Mouse (Mus musculus) E14TG2a.4 (cell line): ENCODE measurements at regions not wholly inside any gene's neighbourhood (a gene's known extent, or its start where the extent isn't known, plus 50 kb on each side); places are given as distances from the start of the nearest gene placed in this dataset.
"Not testable (repeated sequence)": the region's sequence is repeated elsewhere in the genome, so short reads cannot be mapped to it uniquely, and the experiment has no call there.

Experiments
- CTCF ChIP-seq: conservative IDR thresholded peaks from 2 replicates; pipeline ENCODE4 v1.5.1; 2014; ENCODE audit warnings: low read length
- POU5F1 ChIP-seq: IDR thresholded peaks from 2 replicates; pipeline ENCODE4 v1.6.1; 2014; ENCODE audit warnings: low read length, borderline replicate concordance

DNA sequence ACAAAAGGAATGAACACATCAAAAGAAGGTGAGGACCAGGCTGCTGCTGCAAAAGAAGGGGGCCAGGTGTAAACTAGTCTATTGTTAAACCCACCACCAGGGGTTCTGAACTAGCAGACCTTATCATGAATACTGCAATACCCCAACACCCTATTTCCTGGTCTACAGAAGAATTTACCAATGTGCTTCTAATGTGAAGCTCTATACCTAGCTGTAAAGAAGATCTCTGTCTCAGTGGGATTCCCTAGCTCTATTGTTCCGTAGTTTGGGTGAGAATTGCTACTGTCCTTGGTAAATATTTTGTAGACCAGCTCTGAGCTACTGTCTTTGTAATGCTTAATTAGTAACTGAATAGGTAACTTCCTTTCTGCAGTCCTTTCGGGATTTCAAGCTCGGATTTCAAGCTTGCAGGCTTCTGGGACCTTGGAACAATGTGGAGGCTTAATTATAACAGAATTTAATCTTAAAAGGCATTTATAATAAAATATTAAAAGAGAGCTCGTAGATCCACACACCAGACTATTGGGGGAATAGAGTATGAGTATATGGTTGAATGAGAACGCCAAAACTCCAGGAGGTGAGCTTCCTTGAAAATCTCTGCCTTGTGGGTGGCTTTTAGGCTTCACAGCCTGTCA lies 238.5 kb downstream of the Gm8797 start:
- not testable (repeated sequence) for TF ChIP-seq CTCF, POU5F1
